Comparison of ENCODE assay signal across 28 mouse cellular contexts in genomic region chr4:33510544-33510943, GRCm38 (mm10).
A peak's percentile ranks its signal among the peaks of the same experiment; 100 is the strongest.
DNase-seq lines count a peak whose midpoint lies in the region; ATAC-seq and TF ChIP-seq lines count a peak whose summit lies in the region.
"Had no signal": no experiment of that assay in that cellular context is flagged by ENCODE, and none has a peak within 500 bp of the region (broad histone marks: within the 10 kb centered on the region; RNA-seq: fewer than 3 reads in every experiment).

No protein-coding gene starts in this region.

- H3K36me3 ChIP-seq in heart, embryonic 12.5 days, result no peaks in the 10 kb centered on the region
- H3K36me3 ChIP-seq in heart, postnatal 0 days (replicated peaks; ENCODE audit: control insufficient read depth, insufficient read depth, low read length), result no peaks in the 10 kb centered on the region
- no peaks in the 10 kb centered on the region for H3K36me3 ChIP-seq in midbrain, embryonic 15.5 days (replicated peaks)
- H3K36me3 ChIP-seq: embryonic facial prominence, embryonic 12.5 days; limb, embryonic 15.5 days; liver, embryonic 13.5 days; neural tube, embryonic 13.5 days had no signal

- peaks cover 21% of the 10 kb centered on the region for H3K4me1 ChIP-seq in heart, embryonic 12.5 days (replicated peaks)
- H3K4me1 ChIP-seq in heart, postnatal 0 days (ENCODE audit: control insufficient read depth, insufficient read depth), result no peaks in the 10 kb centered on the region; the same call in 1 of the 2 replicates
- H3K4me1 ChIP-seq in midbrain, embryonic 15.5 days, result no peaks in the 10 kb centered on the region
- H3K4me1 ChIP-seq: embryonic facial prominence, embryonic 12.5 days; limb, embryonic 15.5 days; liver, embryonic 13.5 days had no signal

- H3K4me2 ChIP-seq in heart, embryonic 12.5 days, result peak overlapping the region; percentile 56
- H3K4me2 ChIP-seq in heart, postnatal 0 days (ENCODE audit: low read depth, low read length), result peak overlapping the region; percentile 41
- H3K4me2 ChIP-seq in midbrain, embryonic 15.5 days, result no peak overlapping the region
- H3K4me2 ChIP-seq: embryonic facial prominence, embryonic 12.5 days; limb, embryonic 15.5 days; liver, embryonic 13.5 days; midbrain, embryonic 12.5 days; neural tube, embryonic 13.5 days had no signal

- peak; percentile 51; the same call in 1 of the 2 replicates for TF ChIP-seq EP300 in heart, postnatal 0 days (IDR thresholded peaks at IDR 0.05; ENCODE audit: low read depth)

- H3K9me3 ChIP-seq in heart, embryonic 12.5 days (replicated peaks), result no peaks in the 10 kb centered on the region
- no peaks in the 10 kb centered on the region for H3K9me3 ChIP-seq in heart, postnatal 0 days (replicated peaks; ENCODE audit: control insufficient read depth, low read length)
- H3K9me3 ChIP-seq in midbrain, embryonic 15.5 days, result no peaks in the 10 kb centered on the region
- H3K9me3 ChIP-seq: embryonic facial prominence, embryonic 12.5 days; limb, embryonic 15.5 days; liver, embryonic 13.5 days; megakaryocyte, embryonic 14.5 days; midbrain, embryonic 12.5 days; neural tube, embryonic 13.5 days had no signal

- DNase-seq in heart, adult 9 months (ENCODE audit: low spot score in 2 of 2), result peak; percentile 8 to 14
- DNase-seq in heart, adult 11 months, result no peak
- DNase-seq in heart, postnatal 0 days (ENCODE audit: low spot score), result peak; percentile 51
- no peak for DNase-seq in left cerebral cortex, adult 9 months (ENCODE audit: low spot score in 2 of 2)
- no peak for DNase-seq in adrenal gland, postnatal 25 days
- DNase-seq: adrenal gland, postnatal 10 days; cerebellum, adult 11-12 months; cerebellum, adult 9-11 months; embryo, embryonic 11 days; kidney, adult 9 months; kidney, postnatal 14 days; left cerebral cortex, postnatal 4 days; liver, embryonic 13.5 days; lung, adult 18-20 months; lung, postnatal 4 days; thymus, adult 2 months; thymus, postnatal 36 days had no signal

- no peak for TF ChIP-seq CTCF in heart, postnatal 0 days (IDR thresholded peaks at IDR 0.05; ENCODE audit: low read depth)

- 42% methylated on average over 10 of the region's 10 CpGs for WGBS in heart, embryonic 12.5 days
- 25% methylated on average over 10 of the region's 10 CpGs for WGBS in heart, postnatal 0 days
- WGBS in midbrain, embryonic 15.5 days, result 87% methylated on average over 10 of the region's 10 CpGs

- H3K4me3 ChIP-seq in heart, embryonic 12.5 days, result no peak overlapping the region
- H3K4me3 ChIP-seq in heart, postnatal 0 days (ENCODE audit: low read depth, low read length), result no peak overlapping the region
- no peak overlapping the region for H3K4me3 ChIP-seq in midbrain, embryonic 15.5 days
- H3K4me3 ChIP-seq: embryonic facial prominence, embryonic 12.5 days; limb, embryonic 15.5 days; liver, embryonic 13.5 days; megakaryocyte, embryonic 14.5 days; midbrain, embryonic 12.5 days; neural tube, embryonic 13.5 days had no signal

- no peak overlapping the region for H3K27ac ChIP-seq in heart, embryonic 12.5 days (ENCODE audit: poor library complexity, severe bottlenecking)
- no peak overlapping the region for H3K27ac ChIP-seq in heart, postnatal 0 days (ENCODE audit: low read depth)
- H3K27ac ChIP-seq in midbrain, embryonic 15.5 days, result no peak overlapping the region
- H3K27ac ChIP-seq: embryonic facial prominence, embryonic 12.5 days; limb, embryonic 15.5 days; liver, embryonic 13.5 days; midbrain, embryonic 12.5 days; neural tube, embryonic 13.5 days had no signal

- H3K27me3 ChIP-seq in heart, embryonic 12.5 days (replicated peaks), result peaks cover 56% of the 10 kb centered on the region
- H3K27me3 ChIP-seq in heart, postnatal 0 days (ENCODE audit: control insufficient read depth, insufficient read depth, low read length), result peaks cover 67% of the 10 kb centered on the region
- H3K27me3 ChIP-seq in midbrain, embryonic 15.5 days (replicated peaks), result no peaks in the 10 kb centered on the region
- H3K27me3 ChIP-seq: embryonic facial prominence, embryonic 12.5 days; limb, embryonic 15.5 days; liver, embryonic 13.5 days; megakaryocyte, embryonic 14.5 days; midbrain, embryonic 12.5 days; neural tube, embryonic 13.5 days; Patski had no signal

- no peak overlapping the region for H3K9ac ChIP-seq in heart, embryonic 12.5 days
- no peak overlapping the region for H3K9ac ChIP-seq in heart, postnatal 0 days (replicated peaks; ENCODE audit: low read depth, low read length)
- no peak overlapping the region for H3K9ac ChIP-seq in midbrain, embryonic 15.5 days
- H3K9ac ChIP-seq: embryonic facial prominence, embryonic 12.5 days; limb, embryonic 15.5 days; liver, embryonic 13.5 days; midbrain, embryonic 12.5 days; neural tube, embryonic 13.5 days had no signal

- ATAC-seq in heart, embryonic 12.5 days (ENCODE audit: insufficient number of reproducible peaks, low FRiP score), result 0 out of 2 replicates have a peak, but pooled peaks have one; percentile 44
- ATAC-seq in heart, postnatal 0 days (ENCODE audit: insufficient read depth, low read depth), result peak; percentile 80
- no peak for ATAC-seq in midbrain, embryonic 15.5 days (replicated peaks)
- ATAC-seq: forebrain, embryonic 16.5 days; hindbrain, embryonic 16.5 days; lung, postnatal 0 days; Patski had no signal

Comparison
In these comparisons a context has a peak if more than half of its experiments do, and no peak if none do; other contexts are left out.
1. DNase-seq: peak in heart, adult 9 months (2 of 2) and heart, postnatal 0 days (single experiment); none in heart, adult 11 months (single experiment), left cerebral cortex, adult 9 months (0 of 2) and adrenal gland, postnatal 25 days (single experiment).